ENCODE assay signal across 29 mouse cellular contexts in the genomic region with DNA sequence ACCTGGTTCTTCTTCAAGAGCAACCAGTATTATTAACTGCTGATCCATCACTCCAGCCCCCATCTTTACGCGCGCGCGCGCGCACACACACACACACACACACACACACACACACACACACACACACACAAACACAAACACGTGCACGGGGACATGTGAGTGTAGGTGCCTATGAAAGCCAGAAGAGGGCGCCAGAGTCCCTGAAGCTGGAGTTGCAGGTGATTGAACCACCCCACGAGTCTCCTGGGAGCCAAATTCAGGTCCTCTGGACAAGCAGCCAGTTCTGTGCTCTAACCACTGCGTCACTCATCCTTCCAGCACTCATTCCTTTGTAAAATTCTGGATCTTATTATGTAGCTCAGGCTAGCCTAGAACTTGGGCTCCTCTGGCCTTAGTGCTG. TPM values are rescaled to one million over a fixed set of nuclear protein-coding genes. Genes with fewer than 3 reads are reported as not detected.
DNase-seq lines count a peak whose midpoint lies in the region; ATAC-seq and TF ChIP-seq lines count a peak whose summit lies in the region.
"Had no signal": no experiment of that assay in that cellular context is flagged by ENCODE, and none has a peak within 500 bp of the region (broad histone marks: within the 10 kb centered on the region; RNA-seq: fewer than 3 reads in every experiment).

No protein-coding gene starts in this region.

- no peaks in the 10 kb centered on the region for H3K27me3 ChIP-seq in kidney, adult 2 months (replicated peaks; ENCODE audit: control insufficient read depth, insufficient read depth, low read length)
- H3K27me3 ChIP-seq in midbrain, postnatal 0 days (ENCODE audit: insufficient read depth, low read length), result no peaks in the 10 kb centered on the region
- no peaks in the 10 kb centered on the region for H3K27me3 ChIP-seq in midbrain, embryonic 11.5 days (ENCODE audit: control insufficient read depth, insufficient read depth, low read length)
- H3K27me3 ChIP-seq in MEL (ENCODE audit: control insufficient read depth in 1 of 2, insufficient read depth in 2 of 2, low read length in 2 of 2), result no peaks in the 10 kb centered on the region
- H3K27me3 ChIP-seq: embryonic facial prominence, embryonic 13.5 days; forebrain, embryonic 12.5 days; hindbrain, embryonic 12.5 days; kidney, embryonic 15.5 days; megakaryocyte, embryonic 14.5 days; midbrain, embryonic 15.5 days; neural tube, embryonic 13.5 days had no signal

- no peak for ATAC-seq in midbrain, postnatal 0 days (ENCODE audit: low FRiP score)
- no peak for ATAC-seq in midbrain, embryonic 11.5 days (ENCODE audit: low FRiP score)
- ATAC-seq in megakaryocyte-erythroid progenitor cell, adult 5-6 weeks (replicated peaks; ENCODE audit: low FRiP score, low TSS enrichment, poor library complexity, severe bottlenecking), result no peak
- ATAC-seq: inflammation-experienced regulatory T-cells, adult 6 months; midbrain, embryonic 15.5 days had no signal

- no peaks in the 10 kb centered on the region for H3K36me3 ChIP-seq in kidney, adult 2 months (ENCODE audit: control insufficient read depth, insufficient read depth, low read length)
- H3K36me3 ChIP-seq in midbrain, postnatal 0 days (ENCODE audit: insufficient read depth, low read length), result no peaks in the 10 kb centered on the region
- no peaks in the 10 kb centered on the region for H3K36me3 ChIP-seq in midbrain, embryonic 11.5 days (ENCODE audit: control insufficient read depth, insufficient read depth, low read length)
- H3K36me3 ChIP-seq in MEL (ENCODE audit: control insufficient read depth in 1 of 2, insufficient read depth in 2 of 2, low read length in 2 of 2), result peaks cover 0 to 7% of the 10 kb centered on the region in 2 experiments; a peak in 2 of 4 replicates
- H3K36me3 ChIP-seq: embryonic facial prominence, embryonic 13.5 days; forebrain, embryonic 12.5 days; G1E; hindbrain, embryonic 12.5 days; kidney, embryonic 15.5 days; midbrain, embryonic 15.5 days; neural tube, embryonic 13.5 days had no signal

- peak; percentile 30; the same call in 1 of the 2 replicates for TF ChIP-seq CTCF in kidney, adult 2 months (conservative IDR thresholded peaks at IDR 0.05; ENCODE audit: insufficient read depth, insufficient read length, low read depth, low read length)
- TF ChIP-seq CTCF in midbrain, postnatal 0 days (IDR thresholded peaks at IDR 0.05), result peak; percentile 23
- TF ChIP-seq CTCF in MEL (IDR thresholded peaks at IDR 0.05 in 2 of 3, conservative IDR thresholded peaks at IDR 0.05 in 1 of 3; ENCODE audit: control insufficient read depth in 1 of 3, insufficient read depth in 1 of 3, low read depth in 2 of 3, low read length in 3 of 3, poor library complexity in 1 of 3, severe bottlenecking in 1 of 3), result peak; percentile 44 to 63 (median 46); a peak in 5 of 6 replicates

- no peak overlapping the region for H3K9ac ChIP-seq in midbrain, postnatal 0 days (replicated peaks; ENCODE audit: low read length, poor library complexity, severe bottlenecking)
- no peak overlapping the region for H3K9ac ChIP-seq in midbrain, embryonic 11.5 days (ENCODE audit: low read length)
- H3K9ac ChIP-seq in MEL (ENCODE audit: control insufficient read depth, low read depth, low read length, poor library complexity, severe bottlenecking), result no peak overlapping the region
- H3K9ac ChIP-seq: embryonic facial prominence, embryonic 13.5 days; forebrain, embryonic 12.5 days; hindbrain, embryonic 12.5 days; kidney, embryonic 15.5 days; midbrain, embryonic 15.5 days; neural tube, embryonic 13.5 days had no signal

- no peaks in the 10 kb centered on the region for H3K79me2 ChIP-seq in MEL (ENCODE audit: control insufficient read depth, insufficient read depth, low read length, poor library complexity)

- no peaks in the 10 kb centered on the region for H3K4me1 ChIP-seq in kidney, adult 2 months (ENCODE audit: control insufficient read depth, insufficient read depth, low read length)
- H3K4me1 ChIP-seq in midbrain, postnatal 0 days (ENCODE audit: insufficient read depth, low read length), result no peaks in the 10 kb centered on the region
- no peaks in the 10 kb centered on the region for H3K4me1 ChIP-seq in midbrain, embryonic 11.5 days (ENCODE audit: control insufficient read depth, insufficient read depth, low read length)
- H3K4me1 ChIP-seq in MEL (ENCODE audit: control insufficient read depth in 1 of 2, insufficient read depth in 2 of 2, low read length in 2 of 2), result peaks cover 0 to 18% of the 10 kb centered on the region in 2 experiments
- H3K4me1 ChIP-seq: forebrain, embryonic 12.5 days; hindbrain, embryonic 12.5 days; kidney, embryonic 15.5 days; megakaryocyte, embryonic 14.5 days; midbrain, embryonic 15.5 days; neural tube, embryonic 13.5 days had no signal

- H3K4me3 ChIP-seq in kidney, adult 2 months (ENCODE audit: insufficient read depth, low read depth, low read length), result no peak overlapping the region
- no peak overlapping the region for H3K4me3 ChIP-seq in midbrain, postnatal 0 days (ENCODE audit: low read depth, low read length)
- H3K4me3 ChIP-seq in midbrain, embryonic 11.5 days (ENCODE audit: low read depth, low read length), result no peak overlapping the region
- H3K4me3 ChIP-seq in MEL (ENCODE audit: control insufficient read depth in 1 of 2, insufficient read depth in 1 of 2, low read depth in 2 of 2, low read length in 2 of 2), result no peak overlapping the region
- H3K4me3 ChIP-seq: embryonic facial prominence, embryonic 13.5 days; erythroblast, embryonic 14.5 days; forebrain, embryonic 12.5 days; hindbrain, embryonic 12.5 days; kidney, embryonic 15.5 days; left cerebral cortex, adult 2 months; megakaryocyte, embryonic 14.5 days; midbrain, embryonic 15.5 days; myocyte; neural tube, embryonic 13.5 days had no signal

- no peak for TF ChIP-seq POLR2A in kidney, adult 2 months (IDR thresholded peaks at IDR 0.05; ENCODE audit: low read depth, low read length)
- no peak for TF ChIP-seq POLR2A in MEL (IDR thresholded peaks at IDR 0.05; ENCODE audit: control insufficient read depth in 1 of 2, insufficient read depth in 1 of 2, low read depth in 1 of 2, low read length in 2 of 2, poor library complexity in 1 of 2)

- no peaks in the 10 kb centered on the region for H3K9me3 ChIP-seq in midbrain, postnatal 0 days (ENCODE audit: low read length)
- no peaks in the 10 kb centered on the region for H3K9me3 ChIP-seq in midbrain, embryonic 11.5 days (ENCODE audit: control insufficient read depth, low read length)
- H3K9me3 ChIP-seq in MEL (replicated peaks; ENCODE audit: insufficient read depth, low read length), result no peaks in the 10 kb centered on the region
- H3K9me3 ChIP-seq: embryonic facial prominence, embryonic 13.5 days; forebrain, embryonic 12.5 days; G1E; hindbrain, embryonic 12.5 days; kidney, embryonic 15.5 days; midbrain, embryonic 15.5 days; neural tube, embryonic 13.5 days had no signal

- no peak for DNase-seq in kidney, adult 2 months
- DNase-seq in kidney, adult 9 months, result no peak
- no peak for DNase-seq in midbrain, postnatal 0 days (ENCODE audit: low spot score)
- DNase-seq in midbrain, embryonic 11.5 days (ENCODE audit: low spot score, missing footprints), result no peak
- peak; percentile 47 for DNase-seq in MEL (ENCODE audit: low read depth, low spot score)
- DNase-seq in retina, embryonic 14.5 days (ENCODE audit: low spot score), result no peak
- DNase-seq: adrenal gland, postnatal 10 days; B cell, adult 2 months; cerebellum, adult 2 months; cerebellum, postnatal 36 days; embryo, embryonic 11 days; gastrocnemius, postnatal 36 days; kidney, postnatal 4 days; layer of hippocampus, adult 9-11 months; lung, adult 2 months; right cerebral cortex, adult 18-20 months had no signal

- H3K27ac ChIP-seq in kidney, adult 2 months (ENCODE audit: insufficient read depth, low read depth, low read length), result no peak overlapping the region
- H3K27ac ChIP-seq in midbrain, postnatal 0 days (ENCODE audit: low read depth, low read length), result no peak overlapping the region
- no peak overlapping the region for H3K27ac ChIP-seq in midbrain, embryonic 11.5 days (ENCODE audit: low read depth, low read length)
- H3K27ac ChIP-seq in MEL (ENCODE audit: control insufficient read depth, low read depth, low read length), result no peak overlapping the region
- H3K27ac ChIP-seq: embryonic facial prominence, embryonic 13.5 days; forebrain, embryonic 12.5 days; hindbrain, embryonic 12.5 days; kidney, embryonic 15.5 days; left cerebral cortex, adult 2 months; midbrain, embryonic 15.5 days; neural tube, embryonic 13.5 days had no signal

- peak; percentile 47 for TF ChIP-seq RAD21 in MEL (IDR thresholded peaks at IDR 0.05; ENCODE audit: low read depth, low read length)

- no peak for TF ChIP-seq EP300 in MEL (IDR thresholded peaks at IDR 0.05; ENCODE audit: low read depth in 1 of 2, low read length in 2 of 2)

- no peak overlapping the region for H3K4me2 ChIP-seq in midbrain, postnatal 0 days (ENCODE audit: low read depth, low read length, poor library complexity, severe bottlenecking)
- H3K4me2 ChIP-seq in midbrain, embryonic 11.5 days, result no peak overlapping the region
- H3K4me2 ChIP-seq: embryonic facial prominence, embryonic 13.5 days; forebrain, embryonic 12.5 days; hindbrain, embryonic 12.5 days; kidney, embryonic 15.5 days; midbrain, embryonic 15.5 days; neural tube, embryonic 13.5 days had no signal

- WGBS in kidney, adult 2 months, result 89% methylated on average over 12 of the region's 12 CpGs
- WGBS in midbrain, postnatal 0 days, result 90% methylated on average over 12 of the region's 12 CpGs
- 91% methylated on average over 12 of the region's 12 CpGs for WGBS in midbrain, embryonic 11.5 days

TF ChIP-seq in MEL, 35 proteins besides CTCF, POLR2A, EP300 and RAD21 (continues in another document):
- TF ChIP-seq ZNF384 (IDR thresholded peaks at IDR 0.05; ENCODE audit: low read depth, low read length) (no peak), ZKSCAN1 (IDR thresholded peaks at IDR 0.05; ENCODE audit: low read depth, low read length) (no peak), GABPA (IDR thresholded peaks at IDR 0.05; ENCODE audit: low read depth, low read length) (no peak), SMC3 (IDR thresholded peaks at IDR 0.05; ENCODE audit: low read depth, low read length) (peak; percentile 24; the same call in 1 of the 2 replicates), ETS1 (IDR thresholded peaks at IDR 0.05; ENCODE audit: low read depth, low read length) (no peak), ELF1 (IDR thresholded peaks at IDR 0.05; ENCODE audit: low read depth, low read length) (no peak), NRF1 (IDR thresholded peaks at IDR 0.05; ENCODE audit: insufficient read depth, low read depth, low read length, poor library complexity, severe bottlenecking) (no peak)

RNA-seq across cellular contexts. Expression of a gene that starts 23.9 kb away (rescaled TPM):
- 4.5 and 4.8 TPM in 2 replicates for polyA plus RNA-seq in kidney, adult 2 months (2012; rRNA removed)
- total RNA-seq in midbrain, postnatal 0 days (2014; rRNA removed), result 34.7 and 39.2 TPM in 2 replicates
- polyA plus RNA-seq in midbrain, postnatal 0 days (2015; fragmentation: Nextera tagmentation; extraction: Ambion mirVana), result 31.6 and 35.9 TPM in 2 replicates
- polyA plus RNA-seq in midbrain, embryonic 11.5 days (2014; fragmentation: Nextera tagmentation; extraction: Ambion mirVana), result 27.6 and 30.7 TPM in 2 replicates
- 21.5 and 24.3 TPM in 2 replicates for total RNA-seq in MEL (2012; rRNA removed)
- polyA plus RNA-seq in MEL (2012; ENCODE audit: insufficient read depth in 1 of 2, insufficient read length in 2 of 2, low read depth in 1 of 2, low replicate concordance in 2 of 2, missing spikeins in 1 of 2), result 10 to 100 TPM; 24.1 to 32.9 TPM
- total RNA-seq in megakaryocyte-erythroid progenitor cell, adult 5-6 weeks (2014; fragmentation: Nextera tagmentation), result 51.8 and 59.3 TPM in 2 replicates
- 41.8 and 44.6 TPM in 2 replicates for total RNA-seq in megakaryocyte-erythroid progenitor cell, adult 5-6 weeks (2017)
